Mouse (Mus musculus): ENCODE results near the gene 4933402N22Rik. TPM values are rescaled to one million over a fixed set of nuclear protein-coding genes. Genes with fewer than 3 reads are reported as not detected.
"Not testable (repeated sequence)": the region's sequence is repeated elsewhere in the genome, so short reads cannot be mapped to it uniquely, and the experiment has no call there.

4933402N22Rik gene
- not detected in 2 replicates for polyA plus RNA-seq (2014; fragmentation: Nextera tagmentation; extraction: Ambion mirVana)

DNA sequence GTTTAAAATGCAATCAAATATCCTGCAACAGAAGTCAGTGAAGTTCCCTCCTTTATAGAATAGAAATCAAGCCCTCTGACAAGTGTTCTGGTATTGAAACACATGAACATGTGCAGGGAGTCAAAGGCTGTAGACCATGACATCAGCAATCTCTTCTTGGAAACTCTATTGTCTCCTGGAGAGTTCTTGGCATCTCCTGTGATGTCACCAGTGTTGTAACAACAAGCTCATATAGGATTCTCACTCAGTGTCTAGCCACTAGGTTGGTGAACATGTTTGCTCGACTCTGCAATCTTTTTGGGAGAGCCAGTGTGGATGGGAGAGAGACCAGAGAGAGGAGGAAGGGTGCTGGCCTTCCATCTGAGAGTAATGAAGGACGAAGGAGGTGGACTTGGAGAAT, at the start of gene 4933402N22Rik:
Gene 4933402N22Rik (plus strand): TSS at position 301 of the 400 bp plus-strand sequence.
- H3K9ac ChIP-seq (ENCODE audit: low read depth, low read length); ATAC-seq (ENCODE audit: low FRiP score); H3K4me1 ChIP-seq (replicated peaks; ENCODE audit: control insufficient read depth, insufficient read depth, low read length); H3K36me3 ChIP-seq (ENCODE audit: control insufficient read depth, insufficient read depth, low read length); H3K9me3 ChIP-seq (ENCODE audit: control insufficient read depth, low read length); H3K27ac ChIP-seq (ENCODE audit: low read depth, low read length); H3K4me3 ChIP-seq (ENCODE audit: low read depth, low read length); H3K4me2 ChIP-seq (replicated peaks; ENCODE audit: low read depth, low read length); H3K27me3 ChIP-seq (ENCODE audit: control insufficient read depth, insufficient read depth, low read length); DNase-seq (ENCODE audit: low spot score): not testable (repeated sequence)
- WGBS, result 40% methylated on average over 1 of the region's 2 CpGs

DNA sequence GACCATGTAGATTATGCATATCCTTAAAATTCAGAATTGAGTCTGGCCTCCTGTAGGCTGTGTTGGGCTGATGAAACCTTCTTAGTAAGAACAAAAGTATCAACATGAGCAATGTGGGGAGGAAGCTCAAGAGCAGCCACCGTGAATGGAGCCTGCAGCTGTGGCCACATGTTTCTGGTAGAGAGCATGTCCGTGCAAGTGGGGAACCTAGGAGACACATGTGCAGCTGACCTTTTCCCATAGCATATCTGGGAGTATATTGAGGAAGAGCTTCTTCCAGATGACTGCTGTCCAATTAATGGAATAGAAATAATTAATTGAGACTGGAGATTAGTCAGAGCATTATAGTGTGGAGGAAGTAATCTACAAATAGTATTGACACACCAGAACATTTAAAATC, 5.9 kb downstream of the 4933402N22Rik start:
- H3K9me3 ChIP-seq (ENCODE audit: control insufficient read depth, low read length); ATAC-seq (ENCODE audit: low FRiP score); H3K27me3 ChIP-seq (ENCODE audit: control insufficient read depth, insufficient read depth, low read length); H3K4me3 ChIP-seq (ENCODE audit: low read depth, low read length); H3K27ac ChIP-seq (ENCODE audit: low read depth, low read length); H3K36me3 ChIP-seq (ENCODE audit: control insufficient read depth, insufficient read depth, low read length); DNase-seq (ENCODE audit: low spot score); H3K9ac ChIP-seq (ENCODE audit: low read depth, low read length); H3K4me1 ChIP-seq (replicated peaks; ENCODE audit: control insufficient read depth, insufficient read depth, low read length); H3K4me2 ChIP-seq (replicated peaks; ENCODE audit: low read depth, low read length): not testable (repeated sequence)
- WGBS, result 97% methylated on average over 2 of the region's 2 CpGs

Other genes with a start within 250 kb of the 4933402N22Rik start
- not detected in 2 replicates for gene Gm8922, start 236.1 kb upstream of the 4933402N22Rik start, polyA plus RNA-seq (2014; fragmentation: Nextera tagmentation; extraction: Ambion mirVana)
- gene Gm8926, start 147.5 kb upstream of the 4933402N22Rik start, polyA plus RNA-seq (2014; fragmentation: Nextera tagmentation; extraction: Ambion mirVana), result not detected in 2 replicates
- not detected in 2 replicates for gene Gm6465, start 72.5 kb upstream of the 4933402N22Rik start, polyA plus RNA-seq (2014; fragmentation: Nextera tagmentation; extraction: Ambion mirVana)

All from hindbrain, embryonic 11.5 days (tissue).